Mouse (Mus musculus) R1 (cell line): ENCODE measurements around the gene Ctxn1.

Experiments used
- DNase-seq: peaks from one replicate; pipeline ENCODE4 v3.0.0-alpha.2; 2018; ENCODE audit warnings: low read depth, low spot score

Gene Ctxn1

GRCm38 (mm10) chr8:4214006-4214980 is 44.8 kb downstream of the Ctxn1 start:
- peak; percentile 89 for DNase-seq

GRCm38 (mm10) chr8:4213210-4214005 is 45.7 kb downstream of the Ctxn1 start:
- peak; percentile 81 for DNase-seq

GRCm38 (mm10) chr8:4212809-4213209 is 46.3 kb downstream of the Ctxn1 start:
- DNase-seq = peak; percentile 47

GRCm38 (mm10) chr8:4211097-4211496 is 48.0 kb downstream of the Ctxn1 start:
- DNase-seq = no peak
